Mouse (Mus musculus): ENCODE results near the gene Gtf3c1. TPM values are rescaled to one million over a fixed set of nuclear protein-coding genes. Genes with fewer than 3 reads are reported as not detected.

Gtf3c1 gene
- polyA plus RNA-seq, 1 experiment from 2014 or later: 50.6 TPM

DNA sequence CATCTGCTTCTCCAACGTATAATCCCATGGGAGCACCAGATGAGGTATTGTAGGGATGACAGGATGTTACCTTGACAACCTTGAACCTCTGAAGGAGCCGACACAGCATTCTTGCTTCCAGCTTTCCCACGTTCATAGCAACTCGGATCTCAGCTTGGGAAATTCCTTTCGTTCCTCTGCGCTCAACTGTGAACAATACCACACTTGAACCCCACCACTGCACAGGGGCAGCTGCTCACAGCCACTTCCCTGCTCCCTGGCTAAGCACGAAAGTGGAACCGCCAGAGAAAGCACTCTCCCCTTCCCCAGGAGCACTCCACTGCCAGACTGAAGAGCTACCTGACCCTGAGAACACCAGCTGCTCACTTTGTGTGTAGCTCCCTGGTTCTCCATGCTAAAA, 28.8 kb downstream of the Gtf3c1 start:
- 97% methylated on average over 8 of the region's 8 CpGs for WGBS
- DNase-seq (ENCODE audit: low spot score): no peak
- no peaks in the 10 kb centered on the region for H3K27me3 ChIP-seq (ENCODE audit: low read depth, poor library complexity, severe bottlenecking)

DNA sequence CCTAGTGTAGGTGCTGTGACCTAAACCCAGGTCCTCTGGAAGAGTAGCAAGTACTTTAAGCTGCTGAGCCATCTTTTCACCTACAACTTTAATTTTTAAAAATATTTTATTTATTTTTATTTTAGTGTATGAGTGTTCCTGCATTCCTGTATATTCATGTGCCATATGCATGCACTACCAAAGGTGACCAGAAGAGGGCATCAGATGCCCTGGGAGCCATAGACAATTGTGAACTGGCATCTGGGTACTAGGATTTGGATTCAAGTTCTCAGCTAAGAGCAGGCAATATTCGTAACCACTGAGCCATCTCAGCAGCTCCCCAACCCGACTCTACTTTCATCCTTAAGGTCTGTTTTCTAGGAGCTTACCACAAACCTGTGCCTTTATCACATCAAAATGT, 32.7 kb downstream of the Gtf3c1 start:
- WGBS: 92% methylated on average over 2 of the region's 2 CpGs
- Histone ChIP-seq H3K27ac (no peak overlapping the region), H3K4me1 (no peaks in the 10 kb centered on the region), H3K27me3 (ENCODE audit: low read depth, poor library complexity, severe bottlenecking) (no peaks in the 10 kb centered on the region), H3K4me3 (no peak overlapping the region), H3K36me3 (peaks cover 100% of the 10 kb centered on the region), H3K9me3 (replicated peaks) (no peaks in the 10 kb centered on the region)
- peak; percentile 60 for DNase-seq (ENCODE audit: low spot score)

More for the DNA sequence above, 28.8 kb downstream of the Gtf3c1 start:
- H3K27ac ChIP-seq: no peak overlapping the region
- peaks cover 100% of the 10 kb centered on the region for H3K36me3 ChIP-seq
- H3K4me3 ChIP-seq: no peak overlapping the region
- no peaks in the 10 kb centered on the region for H3K4me1 ChIP-seq
- no peaks in the 10 kb centered on the region for H3K9me3 ChIP-seq (replicated peaks)

GRCm38 (mm10) chr7:125671396-125671795, 36.2 kb downstream of the Gtf3c1 start:
- no peak for DNase-seq (ENCODE audit: low spot score)
- H3K9me3 ChIP-seq (replicated peaks): no peaks in the 10 kb centered on the region
- peaks cover 100% of the 10 kb centered on the region for H3K36me3 ChIP-seq
- no peaks in the 10 kb centered on the region for H3K4me1 ChIP-seq
- WGBS: 94% methylated on average over 8 of the region's 8 CpGs
- no peaks in the 10 kb centered on the region for H3K27me3 ChIP-seq (ENCODE audit: low read depth, poor library complexity, severe bottlenecking)
- no peak overlapping the region for H3K4me3 ChIP-seq
- H3K27ac ChIP-seq: no peak overlapping the region

GRCm38 (mm10) chr7:125670865-125671264, 36.7 kb downstream of the Gtf3c1 start:
- H3K9me3 ChIP-seq (replicated peaks): no peaks in the 10 kb centered on the region
- H3K36me3 ChIP-seq: peaks cover 100% of the 10 kb centered on the region
- H3K4me3 ChIP-seq: no peak overlapping the region
- H3K27me3 ChIP-seq (ENCODE audit: low read depth, poor library complexity, severe bottlenecking): no peaks in the 10 kb centered on the region
- H3K4me1 ChIP-seq: no peaks in the 10 kb centered on the region
- 94% methylated on average over 6 of the region's 6 CpGs for WGBS
- DNase-seq (ENCODE audit: low spot score): no peak
- no peak overlapping the region for H3K27ac ChIP-seq

DNA sequence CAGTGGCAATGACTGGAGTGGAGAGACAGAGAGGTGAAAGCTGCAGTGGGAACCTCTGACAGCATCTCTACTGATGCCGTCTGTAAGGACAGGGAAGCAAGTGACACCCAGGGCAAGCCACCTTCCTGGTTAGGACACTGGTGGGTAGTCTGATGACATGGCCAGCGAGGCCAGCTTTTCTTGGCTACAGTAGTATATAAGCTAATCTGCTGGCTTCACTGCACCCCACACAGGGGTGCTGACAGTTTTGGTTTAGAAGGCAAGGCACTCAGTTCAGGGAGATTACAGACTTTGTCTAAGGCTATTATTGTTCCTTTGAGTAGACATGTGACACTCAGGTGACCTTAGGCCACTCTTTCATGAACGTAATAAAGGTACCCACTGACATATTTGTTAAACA, 43.9 kb downstream of the Gtf3c1 start:
- no peaks in the 10 kb centered on the region for H3K27me3 ChIP-seq (ENCODE audit: low read depth, poor library complexity, severe bottlenecking)
- no peaks in the 10 kb centered on the region for H3K4me1 ChIP-seq
- 93% methylated on average over 3 of the region's 3 CpGs for WGBS
- H3K4me3 ChIP-seq: no peak overlapping the region
- H3K9me3 ChIP-seq (replicated peaks): no peaks in the 10 kb centered on the region
- no peak overlapping the region for H3K27ac ChIP-seq
- H3K36me3 ChIP-seq: peaks cover 100% of the 10 kb centered on the region
- no peak for DNase-seq (ENCODE audit: low spot score)

- Histone ChIP-seq H3K4me3 (no peak overlapping the region), H3K9me3 (replicated peaks) (no peaks in the 10 kb centered on the region), H3K4me1 (no peaks in the 10 kb centered on the region), H3K27me3 (ENCODE audit: low read depth, poor library complexity, severe bottlenecking) (no peaks in the 10 kb centered on the region), H3K36me3 (peaks cover 100% of the 10 kb centered on the region), H3K27ac (no peak overlapping the region)
- WGBS: 98% methylated on average over 6 of the region's 6 CpGs
- no peak for DNase-seq (ENCODE audit: low spot score)
These were observed 50.1 kb downstream of the Gtf3c1 start for GRCm38 (mm10) chr7:125657511-125657910.

GRCm38 (mm10) chr7:125649013-125649412, 58.6 kb downstream of the Gtf3c1 start:
- WGBS: 83% methylated on average over 1 of the region's 1 CpGs

DNA sequence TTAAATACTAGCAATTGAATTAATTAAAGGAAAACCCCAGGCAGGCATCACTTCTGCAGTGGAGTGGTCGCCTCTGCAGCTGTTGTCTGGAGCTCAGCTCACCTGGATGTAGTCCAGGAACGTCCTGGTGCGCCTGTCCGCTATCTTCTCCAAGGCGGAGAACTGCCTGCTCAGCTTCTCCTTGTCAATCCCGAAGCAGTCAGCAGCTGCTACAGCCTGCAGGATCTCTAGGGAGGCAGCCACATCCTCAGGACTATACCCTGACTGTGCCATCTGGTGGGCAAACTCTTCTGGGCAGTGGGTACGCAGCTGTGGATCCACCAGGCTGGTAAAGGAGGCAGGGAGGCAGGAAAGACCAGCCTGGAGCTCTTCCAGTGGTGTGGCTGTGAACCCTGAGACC, 62.2 kb downstream of the Gtf3c1 start:
- WGBS: 94% methylated on average over 7 of the region's 7 CpGs
- H3K27me3 ChIP-seq (ENCODE audit: low read depth, poor library complexity, severe bottlenecking): no peaks in the 10 kb centered on the region
- no peak overlapping the region for H3K27ac ChIP-seq
- no peaks in the 10 kb centered on the region for H3K9me3 ChIP-seq (replicated peaks)
- H3K4me3 ChIP-seq: no peak overlapping the region
- H3K36me3 ChIP-seq: peaks cover 100% of the 10 kb centered on the region
- H3K4me1 ChIP-seq: no peaks in the 10 kb centered on the region
- DNase-seq (ENCODE audit: low spot score): no peak

More at GRCm38 (mm10) chr7:125649013-125649412, 58.6 kb downstream of the Gtf3c1 start:
- no peaks in the 10 kb centered on the region for H3K9me3 ChIP-seq (replicated peaks)
- H3K27ac ChIP-seq: no peak overlapping the region
- H3K4me1 ChIP-seq: no peaks in the 10 kb centered on the region
- H3K27me3 ChIP-seq (ENCODE audit: low read depth, poor library complexity, severe bottlenecking): no peaks in the 10 kb centered on the region
- H3K36me3 ChIP-seq: peaks cover 100% of the 10 kb centered on the region
- H3K4me3 ChIP-seq: no peak overlapping the region
- DNase-seq (ENCODE audit: low spot score): no peak

DNA sequence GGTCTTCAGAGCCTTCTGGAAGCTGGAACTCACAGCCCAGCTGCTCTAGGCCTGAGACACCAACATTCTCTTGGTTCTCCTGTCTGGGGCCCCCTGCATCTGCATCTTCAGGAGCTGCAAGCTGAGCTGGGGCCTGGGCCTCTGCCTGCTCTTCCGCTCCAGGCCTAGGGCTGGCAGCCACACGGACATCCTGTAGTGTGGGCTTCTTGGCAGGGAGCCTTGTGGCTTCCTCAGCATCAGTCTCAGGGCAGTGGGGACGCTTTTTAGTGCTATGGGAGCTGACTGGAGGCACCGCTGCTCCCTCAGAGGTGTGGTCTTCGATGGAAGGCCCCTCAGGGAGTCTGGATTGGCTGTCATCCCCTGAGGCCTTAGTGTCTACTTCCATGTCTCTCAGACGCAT, 63.7 kb downstream of the Gtf3c1 start:
- Histone ChIP-seq H3K27me3 (ENCODE audit: low read depth, poor library complexity, severe bottlenecking) (no peaks in the 10 kb centered on the region), H3K4me3 (no peak overlapping the region), H3K27ac (no peak overlapping the region), H3K4me1 (peaks cover 4% of the 10 kb centered on the region; the same call in 1 of the 2 replicates), H3K36me3 (peaks cover 97% of the 10 kb centered on the region), H3K9me3 (replicated peaks) (no peaks in the 10 kb centered on the region)
- WGBS: 90% methylated on average over 6 of the region's 6 CpGs
- DNase-seq (ENCODE audit: low spot score): no peak

DNA sequence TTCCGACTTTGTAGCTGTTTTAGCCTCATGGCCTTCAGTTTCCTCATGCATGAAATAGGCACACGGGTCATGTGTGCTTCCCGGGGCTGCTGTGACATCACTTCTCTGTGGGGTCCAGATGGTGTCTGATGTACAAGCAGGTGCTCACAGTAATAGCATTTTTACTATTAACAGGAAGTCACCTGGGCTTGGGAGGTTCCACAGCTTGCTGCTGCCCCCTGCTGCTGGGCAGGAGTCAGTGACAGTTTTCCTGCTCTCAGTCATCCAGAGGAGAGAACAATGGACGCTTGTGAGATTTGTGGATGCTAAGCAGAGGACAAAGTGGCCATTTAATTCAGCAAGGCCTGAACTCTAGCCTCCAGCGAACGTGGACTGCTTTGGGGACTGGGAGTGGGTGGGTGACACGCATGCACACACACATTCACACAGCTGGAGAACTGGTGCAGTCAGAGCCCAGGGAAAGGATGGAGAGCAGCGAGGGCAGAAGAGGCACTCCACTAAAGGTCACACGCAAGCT, 68.7 kb downstream of the Gtf3c1 start:
- H3K27me3 ChIP-seq (ENCODE audit: low read depth, poor library complexity, severe bottlenecking): no peaks in the 10 kb centered on the region

DNA sequence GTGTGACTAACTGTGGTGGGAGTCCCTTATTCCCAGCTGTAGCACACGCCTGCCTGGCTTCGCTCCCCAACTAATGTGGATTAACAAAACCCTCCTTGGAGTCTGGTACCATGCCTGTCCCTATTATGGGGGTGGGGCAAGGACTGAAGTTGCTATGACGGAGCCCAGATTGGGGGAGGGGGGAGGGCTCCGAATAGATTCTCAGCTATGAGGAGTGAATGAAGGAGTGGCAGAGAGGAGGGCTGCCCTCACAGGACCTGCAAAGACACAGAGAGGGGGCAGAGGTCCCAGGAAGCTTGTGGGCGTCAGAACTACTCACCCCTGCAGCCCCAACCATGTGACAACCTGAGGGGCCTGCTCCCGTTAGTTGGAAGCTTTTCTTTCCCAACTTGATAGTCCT, 69.2 kb downstream of the Gtf3c1 start:
- H3K4me1 ChIP-seq: peaks cover 11% of the 10 kb centered on the region; the same call in 1 of the 2 replicates
- whole genome bisulfite sequencing: 83% methylated on average over 6 of the region's 6 CpGs
- no peaks in the 10 kb centered on the region for H3K27me3 ChIP-seq (ENCODE audit: low read depth, poor library complexity, severe bottlenecking)
- H3K36me3 ChIP-seq: peaks cover 42% of the 10 kb centered on the region
- H3K9me3 ChIP-seq (replicated peaks): no peaks in the 10 kb centered on the region
- H3K27ac ChIP-seq: no peak overlapping the region
- no peak for DNase-seq (ENCODE audit: low spot score)
- no peak overlapping the region for H3K4me3 ChIP-seq

More for the DNA sequence above, 68.7 kb downstream of the Gtf3c1 start:
- Histone ChIP-seq H3K9me3 (replicated peaks) (no peaks in the 10 kb centered on the region), H3K4me3 (no peak overlapping the region), H3K4me1 (peaks cover 11% of the 10 kb centered on the region; the same call in 1 of the 2 replicates), H3K36me3 (peaks cover 47% of the 10 kb centered on the region), H3K27ac (peak overlapping the region; percentile 76)
- DNase-seq (ENCODE audit: low spot score): peak; percentile 73
- WGBS: 59% methylated on average over 9 of the region's 9 CpGs

DNA sequence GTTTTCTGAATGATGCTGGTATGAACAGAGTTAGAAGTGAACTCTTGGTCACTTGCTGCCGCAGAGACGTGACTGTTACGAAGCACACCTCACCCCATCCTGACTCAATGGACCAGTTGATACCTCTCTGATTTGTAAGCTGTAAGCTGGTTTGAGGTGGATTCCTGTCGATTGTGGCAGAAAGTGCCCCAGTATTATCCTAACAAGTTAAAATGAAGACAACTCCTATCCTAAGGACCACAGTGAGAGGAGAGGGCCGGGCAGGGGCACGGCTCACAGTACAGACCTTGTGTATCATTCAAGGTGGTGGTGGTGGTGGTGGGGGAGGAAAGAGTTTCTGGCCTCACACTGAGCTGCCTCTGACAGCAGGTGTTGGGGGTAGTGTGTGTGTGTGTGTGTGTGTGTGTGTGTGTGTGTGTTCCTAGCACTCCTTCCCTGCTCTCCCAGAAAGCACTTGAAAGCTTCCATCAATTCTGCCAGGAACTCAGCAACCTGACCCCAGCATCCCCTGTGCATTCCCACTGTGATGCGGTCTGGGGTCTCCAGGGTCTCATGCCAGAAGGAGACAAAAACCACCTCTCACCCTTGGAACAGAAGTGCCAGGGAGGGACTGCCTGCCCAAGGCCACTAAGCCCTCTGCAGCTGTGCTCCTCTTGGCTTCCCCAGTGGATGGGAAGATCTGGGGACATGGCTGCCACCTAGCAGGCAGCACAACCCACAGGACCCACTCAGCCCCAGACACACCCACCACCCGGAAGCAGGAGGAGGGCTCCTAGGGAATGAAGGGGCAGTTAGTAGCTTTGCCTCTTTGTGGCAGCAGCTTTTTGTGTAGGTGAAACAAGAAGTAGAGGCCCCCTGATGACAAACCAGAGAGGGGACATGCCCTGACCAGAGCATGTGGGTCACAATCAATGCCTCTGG, 70.1 kb downstream of the Gtf3c1 start:
- H3K27me3 ChIP-seq (ENCODE audit: low read depth, poor library complexity, severe bottlenecking): no peaks in the 10 kb centered on the region
- H3K36me3 ChIP-seq: peaks cover 33% of the 10 kb centered on the region
- DNase-seq (ENCODE audit: low spot score): no peak
- H3K27ac ChIP-seq: peak overlapping the region; percentile 64; the same call in 1 of the 2 replicates
- no peak overlapping the region for H3K4me3 ChIP-seq
- peaks cover 13% of the 10 kb centered on the region for H3K4me1 ChIP-seq
- H3K9me3 ChIP-seq (replicated peaks): no peaks in the 10 kb centered on the region
- WGBS: 88% methylated on average over 8 of the region's 8 CpGs

DNA sequence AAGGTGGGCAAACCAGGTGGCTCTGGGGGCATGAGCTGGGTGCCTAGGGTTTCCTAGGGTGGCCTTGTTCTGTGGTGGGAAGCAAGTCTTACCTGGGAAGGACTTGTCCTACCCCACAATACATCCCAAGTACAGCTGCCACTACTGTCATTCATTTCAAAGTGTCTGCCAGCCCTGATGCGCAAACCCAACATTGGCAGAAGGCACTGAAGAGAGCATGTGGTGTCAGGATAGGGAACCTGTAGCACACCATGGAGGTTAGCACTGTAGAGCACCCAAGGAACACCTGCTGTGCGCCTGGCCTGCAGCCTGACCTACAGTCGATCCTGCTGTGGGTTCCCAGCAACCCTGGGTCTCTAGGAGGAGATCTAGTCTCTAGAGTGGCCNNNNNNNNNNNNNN, 76.6 kb downstream of the Gtf3c1 start:
- Histone ChIP-seq H3K9me3 (replicated peaks) (no peaks in the 10 kb centered on the region), H3K4me1 (peaks cover 9% of the 10 kb centered on the region), H3K27me3 (ENCODE audit: low read depth, poor library complexity, severe bottlenecking) (no peaks in the 10 kb centered on the region), H3K36me3 (no peaks in the 10 kb centered on the region), H3K4me3 (no peak overlapping the region), H3K27ac (no peak overlapping the region)
- no peak for DNase-seq (ENCODE audit: low spot score)
- WGBS: 81% methylated on average over 3 of the region's 3 CpGs

Measured in limb, embryonic 10.5 days (tissue).